20 mouse cellular contexts compared by ENCODE assay signal in genomic region chr15:86360376-86360775, GRCm38 (mm10).
"Had no signal": no experiment of that assay in that cellular context is flagged by ENCODE, and none has a peak within 500 bp of the region (broad histone marks: within the 10 kb centered on the region; RNA-seq: fewer than 3 reads in every experiment).

No protein-coding gene starts in this region.

- H3K4me2 ChIP-seq: limb, embryonic 12.5 days; limb, embryonic 15.5 days; liver, embryonic 11.5 days; lung, embryonic 14.5 days; midbrain, embryonic 12.5 days; stomach, embryonic 15.5 days had no signal

- H3K4me1 ChIP-seq: limb, embryonic 12.5 days; limb, embryonic 15.5 days; stomach, embryonic 15.5 days had no signal

- ATAC-seq: intestine, postnatal 0 days; liver, postnatal 0 days; lung, postnatal 0 days had no signal

- H3K9ac ChIP-seq: limb, embryonic 12.5 days; limb, embryonic 15.5 days; liver, embryonic 14.5 days; liver, postnatal 0 days; lung, embryonic 14.5 days; midbrain, embryonic 12.5 days; stomach, embryonic 15.5 days had no signal

- H3K4me3 ChIP-seq: limb, embryonic 12.5 days; limb, embryonic 15.5 days; midbrain, embryonic 12.5 days; stomach, embryonic 15.5 days had no signal

- H3K36me3 ChIP-seq: limb, embryonic 12.5 days; limb, embryonic 15.5 days; midbrain, embryonic 12.5 days; stomach, embryonic 15.5 days had no signal

- H3K27ac ChIP-seq: kidney, postnatal 0 days; limb, embryonic 12.5 days; limb, embryonic 15.5 days; liver, embryonic 14.5 days; macrophage; midbrain, embryonic 12.5 days; stomach, embryonic 15.5 days had no signal

- H3K27me3 ChIP-seq: limb, embryonic 12.5 days; limb, embryonic 15.5 days; midbrain, embryonic 12.5 days; stomach, embryonic 15.5 days had no signal

- DNase-seq: kidney, adult 2 months; kidney, postnatal 25 days; left cerebral cortex, postnatal 4 days; liver, postnatal 0 days; lung, embryonic 14.5 days; retina, postnatal 1 day; right cerebral cortex, postnatal 25 days; spleen, adult 18-20 months; thymus, postnatal 14 days; thymus, postnatal 4 days had no signal

- H3K9me3 ChIP-seq: limb, embryonic 12.5 days; limb, embryonic 15.5 days; midbrain, embryonic 12.5 days; stomach, embryonic 15.5 days had no signal
